Mouse (Mus musculus) heart, postnatal 25 days (tissue): ENCODE measurements around the gene Fbxl15. TPM values are rescaled to one million over a fixed set of nuclear protein-coding genes. Genes with fewer than 3 reads are reported as not detected.

Source experiments
- DNase-seq: peaks from one replicate; pipeline ENCODE4 v3.0.0; 2022; ENCODE audit warnings: low spot score
- intact Hi-C: fragments of 180-260 bp; cut with DNase I; formaldehyde crosslinking; loops from one replicate; pipeline ENCODE4 v1.15.1; 2025
- microRNA-seq: library from miRNA; unstranded; fragments of <30 nt; microRNA quantifications from one replicate; pipeline ENCODE4 v1.2.0, GENCODE M21; 2022
- total RNA-seq, 2 experiments: library from RNA; stranded (reverse); gene quantifications; 2 replicates each; pipeline ENCODE4 v1.2.3; 2021

Gene Fbxl15
- total RNA-seq, 2 experiments from 2014 or later: 5.2 to 6.0 TPM

- intact Hi-C loops: no loop called here
- no peak for DNase-seq
Observed at GRCm38 (mm10) chr19:46374477-46375088, 46.6 kb downstream of the Fbxl15 start.

DNA sequence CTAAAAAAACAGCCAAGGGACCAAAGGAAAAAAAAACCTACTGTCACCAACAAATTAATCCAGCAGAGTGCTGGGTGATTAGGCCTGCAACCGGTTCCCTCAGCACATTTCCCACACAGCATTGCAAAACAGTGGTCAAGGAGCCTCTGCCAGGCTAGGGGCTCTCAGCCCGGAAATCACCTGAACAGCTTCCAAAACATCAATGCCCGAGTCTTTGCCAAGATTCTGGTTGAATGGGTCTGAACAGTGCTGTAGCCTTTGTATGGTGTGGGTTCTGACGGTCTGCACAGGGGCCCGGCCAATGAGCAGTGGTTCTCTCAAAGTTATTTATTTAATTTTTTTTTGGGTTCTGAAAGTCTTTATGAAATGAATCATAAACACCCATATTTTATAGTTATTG lies 47.5 kb downstream of the Fbxl15 start:
- intact Hi-C loops: no loop called here
- no peak for DNase-seq

DNA sequence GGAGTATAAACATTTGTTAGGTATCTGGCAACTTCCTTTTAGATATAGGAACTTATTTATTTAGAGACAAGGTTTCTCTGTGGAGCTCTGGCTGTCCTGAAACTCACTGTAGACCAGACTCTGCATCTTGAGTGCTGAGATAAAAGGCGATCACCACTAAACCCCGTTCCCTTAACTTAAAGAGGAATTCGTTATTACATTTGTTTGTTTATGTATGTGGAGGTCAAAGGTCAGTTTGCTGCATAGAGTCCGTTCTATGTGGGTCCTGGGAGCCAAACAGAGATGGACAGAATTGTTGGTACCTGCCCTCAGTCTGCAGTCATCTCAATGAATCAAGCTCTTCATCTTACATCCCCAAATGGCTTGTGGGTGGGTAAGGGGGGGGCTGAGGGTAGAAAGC lies 47.9 kb downstream of the Fbxl15 start:
- no peak for DNase-seq
- intact Hi-C loops: no loop called here

Small RNAs within 50 kb of the gene (microRNA-seq; reads per million reads assigned to microRNA genes)
- 2.2 reads per million for gene Mir146b

Other genes starting within 250 kb of the Fbxl15 start
- under 1 TPM in 1 of 2 experiments, not detected in 1; 0.22 TPM for gene Elovl3, start 196.3 kb upstream of the Fbxl15 start, total RNA-seq
- under 1 TPM; 0.42 to 0.61 TPM for gene Pitx3, start 179.9 kb upstream of the Fbxl15 start, total RNA-seq
- gene Gbf1, start 175.7 kb upstream of the Fbxl15 start, total RNA-seq: 10 to 100 TPM; 44.1 to 49.0 TPM
- gene Nfkb2, start 23.9 kb upstream of the Fbxl15 start, total RNA-seq: 10 to 100 TPM; 17.2 to 18.8 TPM
- gene Psd, start 1.0 kb upstream of the Fbxl15 start, total RNA-seq: 1 to 10 TPM; 1.2 to 1.3 TPM
- 10 to 100 TPM; 80.9 to 87.7 TPM for gene Cuedc2, start 10.5 kb downstream of the Fbxl15 start, total RNA-seq
- 1 to 10 TPM; 1.9 to 2.3 TPM for gene Mfsd13a, start 12.9 kb downstream of the Fbxl15 start, total RNA-seq
- gene 2310034G01Rik, start 22.1 kb downstream of the Fbxl15 start, total RNA-seq: under 1 TPM; 0.36 to 0.70 TPM
- gene Actr1a, start 67.6 kb downstream of the Fbxl15 start, total RNA-seq: 10 to 100 TPM; 89.3 to 94.8 TPM
- 10 to 100 TPM; 12.0 to 12.6 TPM for gene Sufu, start 68.7 kb downstream of the Fbxl15 start, total RNA-seq
- gene Trim8, start 173.5 kb downstream of the Fbxl15 start, total RNA-seq: 10 to 100 TPM; 37.3 to 40.6 TPM
- 10 to 100 TPM; 33.2 to 37.0 TPM for gene Arl3, start 245.0 kb downstream of the Fbxl15 start, total RNA-seq
- 1 to 10 TPM; 3.1 to 4.2 TPM for gene Sfxn2, start 245.2 kb downstream of the Fbxl15 start, total RNA-seq